Mouse (Mus musculus): ENCODE measurements around the gene Scn10a.

DNA sequence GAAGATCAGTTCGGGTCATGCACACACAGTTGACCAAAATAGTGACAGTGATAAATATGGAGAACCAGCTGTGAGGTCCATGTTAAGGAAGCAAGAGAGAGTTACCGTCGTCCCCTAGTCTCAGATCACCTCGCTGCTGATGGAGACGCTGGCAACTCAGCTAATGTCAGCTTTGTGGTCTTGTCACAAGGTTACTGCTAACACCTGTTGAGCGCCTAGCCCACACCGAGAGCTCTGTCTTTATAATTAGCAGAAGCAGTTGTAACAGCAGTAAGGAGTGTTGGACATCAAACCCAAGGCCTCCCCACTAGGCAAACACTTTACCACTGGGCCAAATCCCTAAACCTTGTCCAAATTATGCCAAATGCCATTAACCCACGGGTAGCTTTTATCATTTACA, 31.2 kb downstream of the Scn10a start:
- TF ChIP-seq POLR2A (IDR thresholded peaks at IDR 0.05; ENCODE audit: low read depth, low read length), result no peak
- TF ChIP-seq SMC3 (IDR thresholded peaks at IDR 0.05; ENCODE audit: low read depth, low read length), result no peak
- TF ChIP-seq USF1 (IDR thresholded peaks at IDR 0.05; ENCODE audit: low read depth, low read length), result no peak
- no peak for TF ChIP-seq RAD21 (IDR thresholded peaks at IDR 0.05; ENCODE audit: low read depth, low read length)
- no peak for TF ChIP-seq HCFC1 (IDR thresholded peaks at IDR 0.05; ENCODE audit: low read depth, low read length)
- no peak for TF ChIP-seq MAZ (IDR thresholded peaks at IDR 0.05; ENCODE audit: low read depth, low read length)
- TF ChIP-seq MYC (IDR thresholded peaks at IDR 0.05; ENCODE audit: low read depth, low read length), result no peak
